Mouse (Mus musculus) CH12.LX (cell line): ENCODE results near the gene Islr. TPM values are rescaled to one million over a fixed set of nuclear protein-coding genes. Genes with fewer than 3 reads are reported as not detected.
A peak's percentile ranks its signal among the peaks of the same experiment; 100 is the strongest.

ENCODE experiments used
- DNase-seq: peaks from one replicate; pipeline ENCODE4 v3.0.0-alpha.2; 2013; ENCODE audit errors: extremely low read depth
- H3K27ac ChIP-seq: 2 replicates; pipeline ENCODE4 v1.5.1; 2012; ENCODE audit warnings: low read depth, mild to moderate bottlenecking, control low read depth, moderate library complexity; ENCODE audit not compliant: insufficient read depth
- H3K27me3 ChIP-seq: replicated peaks from 2 replicates; pipeline ENCODE3; 2012; ENCODE audit warnings: inconsistent platforms
- H3K36me3 ChIP-seq, 2 experiments: replicated peaks in 1 of 2; 2 replicates each; pipeline versions ENCODE3 to v1.6.1; 2012; ENCODE audit warnings: inconsistent platforms in 1 of 2, low read length in 1 of 2, mild to moderate bottlenecking in 1 of 2, mixed read lengths in 1 of 2, moderate library complexity in 1 of 2; ENCODE audit not compliant: control insufficient read depth in 1 of 2, insufficient read depth in 1 of 2
- H3K4me1 ChIP-seq, 2 experiments: 2 replicates each; pipeline ENCODE4 v1.6.1; 2012; ENCODE audit warnings: inconsistent platforms in 1 of 2, moderate library complexity in 1 of 2; ENCODE audit not compliant: insufficient read depth in 2 of 2, control insufficient read depth in 1 of 2
- H3K4me2 ChIP-seq: 2 replicates; pipeline ENCODE4 v1.6.1; 2012; ENCODE audit warnings: low read depth, mild to moderate bottlenecking, control low read depth; ENCODE audit not compliant: poor library complexity, insufficient read depth, severe bottlenecking
- H3K4me3 ChIP-seq, 3 experiments: fragments of 150-350 bp in 1 of 3; sonication (generic) in 1 of 3; replicated peaks in 1 of 3; 2 replicates each; pipeline versions ENCODE3 to v1.5.1; 2011 to 2012; ENCODE audit warnings: low read depth in 2 of 3, low read length in 2 of 3, mild to moderate bottlenecking in 2 of 3, moderate library complexity in 2 of 3, control low read depth in 1 of 3, improper control_type of control experiment in 1 of 3, inconsistent platforms in 1 of 3, mixed read lengths in 1 of 3; ENCODE audit not compliant: poor library complexity in 1 of 3
- H3K79me2 ChIP-seq: replicated peaks from 2 replicates; pipeline ENCODE4 v1.6.1; 2012; ENCODE audit warnings: mild to moderate bottlenecking, moderate library complexity; ENCODE audit not compliant: control insufficient read depth, poor library complexity, insufficient read depth, severe bottlenecking; ENCODE audit errors: extremely low read depth
- H3K9ac ChIP-seq: 2 replicates; pipeline ENCODE4 v1.6.1; 2012; ENCODE audit warnings: low read depth, mild to moderate bottlenecking, control low read depth, moderate library complexity; ENCODE audit not compliant: insufficient read depth
- H3K9me3 ChIP-seq: replicated peaks from 2 replicates; pipeline ENCODE3; 2012; ENCODE audit warnings: low read length, inconsistent platforms, mixed read lengths
- CHD1 ChIP-seq: IDR thresholded peaks from 2 replicates; pipeline ENCODE4 v1.6.1; 2012; ENCODE audit warnings: low read depth, low read length, improper control_type of control experiment, inconsistent platforms
- EP300 ChIP-seq: IDR thresholded peaks from 2 replicates; pipeline ENCODE4 v1.6.1; 2011; ENCODE audit warnings: low read length, improper control_type of control experiment
- GABPA ChIP-seq: IDR thresholded peaks from 2 replicates; pipeline ENCODE4 v1.6.1; 2012; ENCODE audit warnings: low read depth, low read length, improper control_type of control experiment, inconsistent platforms; ENCODE audit not compliant: insufficient replicate concordance
- HCFC1 ChIP-seq: IDR thresholded peaks from 2 replicates; pipeline ENCODE4 v1.6.1; 2012; ENCODE audit warnings: low read depth, mild to moderate bottlenecking, inconsistent platforms, low read length, improper control_type of control experiment
- IRF4 ChIP-seq: IDR thresholded peaks from 2 replicates; pipeline ENCODE4 v1.6.1; 2014; ENCODE audit warnings: low read depth, mild to moderate bottlenecking, inconsistent platforms, low read length, improper control_type of control experiment
- KAT2A ChIP-seq: IDR thresholded peaks from 2 replicates; pipeline ENCODE4 v1.6.1; 2012; ENCODE audit warnings: low read length, improper control_type of control experiment, inconsistent platforms; ENCODE audit not compliant: insufficient replicate concordance
- MXI1 ChIP-seq: IDR thresholded peaks from 2 replicates; pipeline ENCODE4 v1.6.1; 2011; ENCODE audit warnings: mild to moderate bottlenecking, low read depth, low read length, improper control_type of control experiment
- NELFE ChIP-seq: IDR thresholded peaks from 2 replicates; pipeline ENCODE4 v1.6.1; 2011; ENCODE audit warnings: low read depth, low read length, improper control_type of control experiment
- PAX5 ChIP-seq: IDR thresholded peaks from 2 replicates; pipeline ENCODE4 v1.6.1; 2012; ENCODE audit warnings: low read length, inconsistent platforms, mixed read lengths
- RAD21 ChIP-seq: IDR thresholded peaks from 2 replicates; pipeline ENCODE4 v1.6.1; 2011; ENCODE audit warnings: low read depth, mild to moderate bottlenecking, low read length, improper control_type of control experiment, moderate library complexity
- SMC3 ChIP-seq: IDR thresholded peaks from 2 replicates; pipeline ENCODE4 v1.6.1; 2011; ENCODE audit warnings: low read depth, low read length, improper control_type of control experiment
- ZKSCAN1 ChIP-seq: IDR thresholded peaks from 2 replicates; pipeline ENCODE4 v1.6.1; 2012; ENCODE audit warnings: low read depth, inconsistent platforms, low read length, improper control_type of control experiment, borderline replicate concordance
- ZNF384 ChIP-seq: IDR thresholded peaks from 2 replicates; pipeline ENCODE4 v1.6.1; 2012; ENCODE audit warnings: low read depth, low read length, improper control_type of control experiment, inconsistent platforms
- dilution Hi-C: fragments of 300-500 bp; cut with MboI; formaldehyde crosslinking; loops from 2 replicates; pipeline ENCODE4 v1.14.3; 2020; ENCODE audit warnings: low sequenced_read_pairs; ENCODE audit not compliant: extremely low pct_unique_long_range_greater_than_20kb, extremely low pct_ligation_motif_present
- in situ Hi-C: fragments of 300-500 bp; cut with MboI; formaldehyde crosslinking; loops from 3 replicates; pipeline ENCODE4 v1.14.3; 2019; ENCODE audit warnings: low sequenced_read_pairs, low pct_ligation_motif_present, low pct_unique_long_range_greater_than_20kb, mixed read lengths
- polyA plus RNA-seq: library from polyadenylated mRNA; unstranded; fragments of >175 nt; gene quantifications from 2 replicates; pipeline ENCODE4 v1.2.1, GENCODE M21; 2012; ENCODE audit warnings: low read depth; ENCODE audit not compliant: insufficient read length
- total RNA-seq, 2 experiments: library from RNA; depleted of rRNA; stranded (reverse); fragments of 300-350 nt in 1 of 2; fragments of >200 nt in 1 of 2; gene quantifications; 2 replicates each; pipeline ENCODE4 v1.2.3; 2012 to 2014

Gene Islr
- total and polyA plus RNA-seq, 3 experiments = not detected

DNA sequence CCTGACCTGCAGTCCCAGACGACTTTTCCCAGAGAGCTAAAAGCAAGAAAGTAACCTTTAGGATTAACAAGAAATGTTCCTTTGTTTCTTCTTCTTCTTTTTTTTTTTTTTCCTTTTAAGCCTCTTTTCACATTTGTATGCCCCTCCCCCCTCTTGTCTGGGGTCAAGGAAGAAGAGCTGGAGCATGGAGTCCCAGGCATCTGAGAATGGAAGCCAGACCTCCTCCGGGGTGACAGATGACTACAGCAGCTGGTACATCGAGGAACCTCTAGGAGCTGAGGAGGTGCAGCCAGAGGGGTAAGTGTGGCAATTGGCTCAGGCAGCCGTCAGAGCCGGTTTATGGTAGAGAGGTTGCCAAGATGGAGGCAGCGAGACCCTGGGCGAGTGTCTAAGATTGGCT is 69.2 kb downstream of the Islr start:
- no peak overlapping the region for H3K4me3 ChIP-seq
- dilution Hi-C loops = no loop called here
- no peak for TF ChIP-seq NELFE
- TF ChIP-seq EP300 = no peak
- no peak for TF ChIP-seq SMC3
- TF ChIP-seq ZNF384 = 0 out of 2 replicates have a peak, but pooled peaks have one; percentile 9
- no peak for TF ChIP-seq ZKSCAN1
- TF ChIP-seq PAX5 = no peak
- TF ChIP-seq CHD1 = no peak
- no peak for TF ChIP-seq KAT2A
- TF ChIP-seq HCFC1 = no peak
- H3K79me2 ChIP-seq = no peaks in the 10 kb centered on the region
- no peaks in the 10 kb centered on the region for H3K9me3 ChIP-seq
- H3K4me2 ChIP-seq = no peak overlapping the region
- peaks cover 4 to 39% of the 10 kb centered on the region in 2 experiments; a peak in 3 of 4 replicates for H3K4me1 ChIP-seq
- H3K27me3 ChIP-seq = peaks cover 55% of the 10 kb centered on the region
- no peak overlapping the region for H3K27ac ChIP-seq
- in situ Hi-C loops = loop anchor here (5.0 kb wide), 1 partner anchor 33 kb away; no protein-coding TSS in a partner anchor
- DNase-seq = no peak
- no peak overlapping the region for H3K9ac ChIP-seq
- H3K36me3 ChIP-seq = no peaks in the 10 kb centered on the region

DNA sequence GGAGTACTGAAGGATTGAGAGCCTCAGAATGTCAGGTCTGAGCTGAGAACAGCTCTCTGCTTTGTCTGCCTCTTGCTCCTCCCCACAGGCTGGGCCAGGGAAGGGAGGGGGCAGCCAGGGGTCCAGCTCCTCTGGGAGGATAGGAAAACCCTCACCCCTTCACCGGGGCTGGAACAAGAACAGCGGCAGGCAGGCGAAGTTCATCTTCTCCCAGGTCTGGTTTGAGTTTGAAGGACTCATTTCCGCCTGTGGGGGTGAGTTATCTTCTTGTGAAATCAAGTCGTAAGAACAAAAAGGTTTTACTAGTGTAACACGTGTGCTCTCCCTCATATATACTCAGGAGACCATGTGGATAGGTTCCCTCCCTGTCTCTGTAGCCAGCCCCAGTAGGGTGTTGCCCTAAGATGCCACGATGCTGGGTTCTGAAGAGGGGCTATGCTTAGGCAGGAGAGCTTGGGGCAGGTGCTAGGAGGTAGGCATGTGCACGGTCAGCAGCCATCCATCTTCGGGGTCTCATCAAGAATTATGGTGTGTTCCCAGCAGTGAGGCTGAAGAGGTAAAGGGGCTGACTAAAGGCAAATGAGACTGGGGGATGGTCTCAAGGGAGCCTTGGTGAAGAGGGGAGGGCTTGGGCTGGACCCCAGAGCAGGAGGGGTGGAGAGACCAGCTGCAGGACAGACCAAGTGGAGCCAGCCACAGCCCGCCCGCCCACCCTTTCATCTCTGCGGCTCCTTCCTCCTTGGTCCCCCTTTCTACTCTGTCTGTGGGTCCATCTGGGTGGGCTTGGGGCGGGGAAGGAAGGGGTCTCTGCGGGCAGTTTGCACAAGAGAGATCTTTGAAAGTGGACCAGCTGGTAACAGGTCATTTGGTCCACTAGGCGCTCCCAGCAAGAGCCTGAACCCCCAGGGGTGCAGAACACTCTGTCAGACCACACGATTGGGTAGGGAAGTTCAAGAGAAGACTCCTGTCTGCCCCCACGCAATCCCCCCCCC is 69.9 kb downstream of the Islr start:
- H3K27ac ChIP-seq = no peak overlapping the region
- no peaks in the 10 kb centered on the region for H3K36me3 ChIP-seq
- no peaks in the 10 kb centered on the region for H3K79me2 ChIP-seq
- H3K4me1 ChIP-seq = peaks cover 4 to 32% of the 10 kb centered on the region in 2 experiments; a peak in 3 of 4 replicates
- no peak for DNase-seq
- TF ChIP-seq MXI1 (no peak), CHD1 (no peak), IRF4 (no peak), RAD21 (no peak), GABPA (no peak)
- no peaks in the 10 kb centered on the region for H3K9me3 ChIP-seq
- H3K4me3 ChIP-seq = no peak overlapping the region
- H3K9ac ChIP-seq = no peak overlapping the region
- peaks cover 52% of the 10 kb centered on the region for H3K27me3 ChIP-seq
- dilution Hi-C loops = no loop called here
- in situ Hi-C loops = no loop called here
- no peak overlapping the region for H3K4me2 ChIP-seq
